Mouse (Mus musculus) neutrophil, adult 83 days (primary cell): Measurements from ENCODE around the gene Fam227a. TPM values are rescaled to one million over a fixed set of nuclear protein-coding genes. Genes with fewer than 3 reads are reported as not detected.

Experiments used
- total RNA-seq, 2 experiments: library from RNA; stranded (reverse); gene quantifications; one replicate each; pipeline ENCODE4 v1.2.4; 2023

Fam227a gene
- total RNA-seq, result 1 to 10 TPM; 2.1 to 4.1 TPM

GRCm38 (mm10) chr15:79658531-79659375 is at the start of gene Fam227a, which contains the start of gene Cby1:
Fam227a (minus strand) TSS chr15:79658956.
Cby1 (plus strand) TSS chr15:79659199.

DNA sequence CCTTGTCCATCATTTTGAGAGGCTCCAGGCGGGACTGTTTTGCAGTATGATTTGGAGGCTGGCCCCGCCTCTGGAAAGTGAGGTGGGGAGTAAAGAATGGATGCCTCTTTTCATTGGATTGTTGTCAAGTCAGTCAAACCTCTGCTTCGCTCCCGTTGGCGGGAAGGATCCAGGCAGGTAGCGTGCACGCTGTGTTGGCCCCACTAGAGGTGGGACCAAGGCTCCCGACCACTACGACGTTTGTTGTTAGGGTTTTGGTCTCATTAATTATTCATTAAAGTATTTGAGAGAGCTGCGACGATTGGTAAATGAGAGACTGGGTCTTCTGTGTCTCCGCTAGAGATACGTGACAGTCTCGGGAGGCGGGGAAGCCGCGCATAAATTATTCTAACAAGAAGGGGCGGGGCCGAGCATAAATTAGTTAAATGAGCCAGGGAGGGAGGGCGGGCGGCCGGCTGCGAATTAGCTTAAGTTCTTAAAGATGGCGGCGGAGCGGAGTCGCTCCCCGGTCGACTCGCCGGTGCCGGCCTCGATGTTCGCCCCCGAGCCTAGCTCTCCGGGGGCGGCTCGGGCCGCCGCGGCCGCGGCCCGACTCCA is 31.8 kb upstream of the Fam227a start, which contains the start of gene Gtpbp1:
Gtpbp1 (plus strand) TSS at position 420 of the 597 bp plus-strand sequence.

DNA sequence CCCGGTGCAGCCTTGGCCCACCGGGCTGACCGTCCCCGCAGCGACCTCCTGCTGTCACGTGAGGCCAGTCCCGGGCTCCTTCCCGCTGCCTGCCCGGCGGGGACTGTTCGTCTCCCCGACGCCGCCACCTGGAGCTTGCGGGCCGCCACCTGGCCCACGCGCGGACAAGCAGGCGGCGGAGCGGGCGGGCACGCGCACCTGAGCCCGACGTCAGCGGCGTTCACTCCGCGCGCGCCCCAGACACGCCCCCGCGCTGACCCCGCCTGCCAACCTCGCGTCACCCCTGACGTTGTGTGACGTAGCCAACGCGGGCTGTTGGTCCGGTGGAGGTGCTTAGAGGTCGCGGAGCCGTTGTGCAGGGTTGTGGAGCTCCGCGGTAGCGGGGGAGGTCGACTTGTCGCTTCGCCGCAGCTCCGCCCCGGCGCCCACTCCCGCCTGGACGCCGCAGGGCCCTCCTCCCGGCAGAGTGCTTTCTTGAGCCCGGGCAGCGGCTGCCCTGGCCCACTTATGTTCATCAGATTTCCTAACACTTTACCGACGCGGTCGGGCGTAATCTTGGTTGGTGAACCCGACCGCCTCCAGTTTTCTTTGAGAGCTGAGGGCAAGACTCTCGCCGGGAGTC is 29.0 kb upstream of the Fam227a start, which contains the start of gene Josd1:
Josd1 (minus strand) TSS at position 274 of the 622 bp plus-strand sequence.

GRCm38 (mm10) chr15:79670249-79670971 is 11.7 kb upstream of the Fam227a start, which contains the start of gene Tomm22:
Tomm22 (plus strand) TSS chr15:79670861.

GRCm38 (mm10) chr15:79604990-79605665 is 53.6 kb downstream of the Fam227a start, which contains the start of gene Dmc1:
Dmc1 (minus strand) TSS chr15:79605109.

Other genes starting within 250 kb of the Fam227a start
- 10 to 100 TPM; 69.8 to 90.0 TPM for gene Csnk1e, start 203.4 kb downstream of the Fam227a start, total RNA-seq
- not detected for gene Kcnj4, start 153.7 kb downstream of the Fam227a start, total RNA-seq
- under 1 TPM in 1 of 2 experiments, not detected in 1; 0.72 TPM for gene Kdelr3, start 142.5 kb downstream of the Fam227a start, total RNA-seq
- gene Ddx17, start 112.2 kb downstream of the Fam227a start, total RNA-seq, result 100 to 1,000 TPM; 166 to 169 TPM
- gene Dmc1, start 53.8 kb downstream of the Fam227a start, total RNA-seq, result 1 to 10 TPM; 2.0 to 2.7 TPM
- 10 to 100 TPM; 23.4 to 26.9 TPM for gene Cby1, start 243 bp upstream of the Fam227a start, total RNA-seq
- 10 to 100 TPM; 91.1 to 98.5 TPM for gene Tomm22, start 11.9 kb upstream of the Fam227a start, total RNA-seq
- 10 to 100 TPM; 21.3 to 22.0 TPM for gene Josd1, start 29.0 kb upstream of the Fam227a start, total RNA-seq
- 10 to 100 TPM; 86.6 to 97.8 TPM for gene Gtpbp1, start 31.9 kb upstream of the Fam227a start, total RNA-seq
- gene Sun2, start 83.6 kb upstream of the Fam227a start, total RNA-seq, result 100 to 1,000 TPM; 537 to 557 TPM
- 1 to 10 TPM; 8.2 to 9.7 TPM for gene Dnal4, start 118.9 kb upstream of the Fam227a start, total RNA-seq
- under 1 TPM; 0.13 to 0.20 TPM for gene Nptxr, start 145.8 kb upstream of the Fam227a start, total RNA-seq
- under 1 TPM in 1 of 2 experiments, not detected in 1; 0.71 TPM for gene Npcd, start 175.3 kb upstream of the Fam227a start, total RNA-seq
- gene Cbx6, start 175.7 kb upstream of the Fam227a start, total RNA-seq, result 1 to 10 TPM; 6.3 to 8.4 TPM
- gene Apobec3, start 232.7 kb upstream of the Fam227a start, total RNA-seq, result 10 to 100 TPM; 57.1 to 72.6 TPM